Mouse (Mus musculus) C2C12 (cell line): Measurements from ENCODE around the gene Sfr1.

Experiments
- CTCF ChIP-seq: IDR thresholded peaks from one replicate; pipeline ENCODE4 v1.5.1; 2011; ENCODE audit not compliant: control insufficient read depth, insufficient read depth, insufficient read length
- MYOG ChIP-seq: IDR thresholded peaks from one replicate; pipeline ENCODE4 v1.6.1; 2011; ENCODE audit not compliant: control insufficient read depth, insufficient read length; ENCODE audit errors: extremely low read depth
- USF1 ChIP-seq: IDR thresholded peaks from one replicate; pipeline ENCODE4 v1.6.1; 2011; ENCODE audit warnings: low read depth, mild to moderate bottlenecking, control low read depth, moderate library complexity

DNA sequence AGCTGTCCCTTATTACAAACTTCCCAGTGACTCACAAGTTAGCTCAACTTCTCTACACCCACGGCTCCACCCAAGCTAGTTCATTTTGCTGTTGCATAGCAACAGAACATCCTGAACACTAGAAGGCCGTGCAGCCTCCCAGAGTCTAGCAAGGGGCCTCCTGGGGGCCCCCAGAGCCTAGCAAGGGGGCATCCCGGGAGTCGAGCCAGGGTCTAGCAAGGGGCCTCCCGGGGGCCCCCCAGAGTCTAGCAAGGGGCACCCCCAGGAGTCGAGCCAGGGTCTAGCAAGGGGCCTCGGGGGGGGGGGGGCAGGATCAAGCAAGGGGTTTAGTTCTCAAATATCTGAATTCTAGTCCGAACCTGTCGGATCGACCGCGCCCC lies 801 bp upstream of the Sfr1 start:
- TF ChIP-seq USF1 = no peak
- no peak for TF ChIP-seq CTCF
- no peak for TF ChIP-seq MYOG
